Mouse (Mus musculus): ENCODE results near the gene 5330417H12Rik. TPM values are rescaled to one million over a fixed set of nuclear protein-coding genes. Genes with fewer than 3 reads are reported as not detected.

The 5330417H12Rik gene
- polyA plus RNA-seq, 1 experiment, result not detected

DNA sequence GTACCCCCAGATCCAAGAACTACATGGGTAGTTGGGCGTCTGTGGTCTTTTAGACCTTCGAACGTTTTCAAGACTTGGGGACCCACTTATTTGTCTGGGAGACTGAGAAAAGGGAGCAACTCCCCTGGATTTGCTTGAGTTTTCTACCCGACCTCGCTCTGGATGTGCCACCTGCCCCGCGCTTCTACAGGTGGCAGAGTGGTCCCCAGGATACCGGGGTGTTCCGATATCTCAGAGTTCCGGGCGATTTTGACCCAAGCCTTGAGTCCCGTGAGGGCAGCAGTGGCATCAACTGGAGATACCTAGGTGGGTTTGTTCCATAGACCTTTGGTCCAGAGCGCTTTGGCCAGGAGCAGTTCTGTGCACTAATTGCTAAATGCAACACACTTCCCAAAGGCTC is 29.5 kb downstream of the 5330417H12Rik start:
- no peaks in the 10 kb centered on the region for H3K27me3 ChIP-seq (ENCODE audit: control insufficient read depth, insufficient read depth, insufficient read length)
- no peak for TF ChIP-seq USF1 (IDR thresholded peaks at IDR 0.05; ENCODE audit: low read depth)
- no peak for TF ChIP-seq MYOD1 (IDR thresholded peaks at IDR 0.05; ENCODE audit: control insufficient read depth, insufficient read length, low read depth)
- TF ChIP-seq MYOG (IDR thresholded peaks at IDR 0.05; ENCODE audit: control insufficient read depth, extremely low read depth, insufficient read length), result no peak
- no peaks in the 10 kb centered on the region for H3K79me3 ChIP-seq (ENCODE audit: low read depth)
- H3K36me3 ChIP-seq (ENCODE audit: control insufficient read depth, insufficient read depth), result no peaks in the 10 kb centered on the region
- no peaks in the 10 kb centered on the region for H3K79me2 ChIP-seq (ENCODE audit: control insufficient read depth, insufficient read depth)
- H3ac ChIP-seq (ENCODE audit: control insufficient read depth, insufficient read length, low read depth), result no peak overlapping the region
- no peak overlapping the region for H3K4me3 ChIP-seq (ENCODE audit: insufficient read depth, poor library complexity, severe bottlenecking)

DNA sequence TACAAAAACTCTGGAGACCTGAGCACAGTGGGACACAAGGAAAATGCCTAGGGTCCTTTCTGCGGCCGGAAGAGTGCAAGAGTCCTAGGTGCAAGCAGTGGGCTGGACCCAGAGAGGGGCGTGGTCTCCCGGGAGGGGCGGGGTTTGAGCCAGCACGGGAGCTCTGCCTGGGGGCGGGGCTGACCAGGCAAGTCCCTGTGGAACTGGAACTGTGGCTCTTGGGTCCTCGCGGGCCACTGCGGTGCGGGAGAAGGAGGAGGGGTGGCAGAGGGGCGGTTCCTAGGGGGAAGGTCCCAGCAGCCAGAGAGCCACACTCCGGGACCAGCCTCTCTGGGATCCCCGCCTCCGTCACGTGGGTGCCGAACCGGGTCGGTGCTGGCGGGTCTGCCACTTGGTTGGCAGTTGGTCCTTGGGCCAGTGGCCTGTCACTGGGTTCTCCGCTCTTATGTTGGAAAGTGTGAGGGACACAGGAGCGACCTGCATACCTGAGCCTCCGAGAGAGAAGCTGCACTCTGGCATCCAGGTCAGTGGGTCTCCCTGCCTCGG is 30.0 kb downstream of the 5330417H12Rik start, which contains the start of gene Ppfibp2:
Gene Ppfibp2, plus strand, starts transcription at position 351 of the 546 bp plus-strand sequence.
- no peak within 1 kb of the TSS for H3K4me3 ChIP-seq (ENCODE audit: insufficient read depth, poor library complexity, severe bottlenecking)

DNA sequence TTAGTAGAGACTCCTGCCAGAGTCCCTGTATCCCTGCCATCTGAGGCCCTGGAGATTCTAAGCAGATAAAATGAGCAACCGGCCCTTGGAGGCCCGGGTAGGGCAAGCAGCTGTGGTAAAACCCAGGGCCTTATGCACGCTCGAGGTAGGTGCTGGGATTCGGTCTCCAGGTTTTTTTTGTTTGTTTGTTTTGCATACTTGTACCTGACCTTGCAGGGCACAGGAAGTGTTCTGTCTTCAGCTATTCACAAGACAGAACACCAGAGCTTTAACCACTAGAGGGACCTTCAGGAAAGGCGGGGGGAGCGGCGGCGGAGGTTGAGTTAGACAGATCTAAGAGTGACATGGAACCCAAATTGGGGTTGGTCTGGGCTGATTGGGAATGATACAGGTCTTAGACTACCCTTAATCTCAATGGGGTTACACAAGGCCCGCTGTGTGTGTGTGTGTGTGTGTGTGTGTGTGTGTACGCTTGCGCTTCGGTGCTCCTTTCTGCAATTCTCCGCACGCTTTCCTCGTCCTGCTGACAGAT is 30.6 kb downstream of the 5330417H12Rik start:
- Histone ChIP-seq H3K79me3 (ENCODE audit: low read depth) (no peaks in the 10 kb centered on the region), H3ac (ENCODE audit: control insufficient read depth, insufficient read length, low read depth) (no peak overlapping the region), H3K4me3 (ENCODE audit: insufficient read depth, poor library complexity, severe bottlenecking) (no peak overlapping the region), H3K27me3 (ENCODE audit: control insufficient read depth, insufficient read depth, insufficient read length) (no peaks in the 10 kb centered on the region), H3K36me3 (ENCODE audit: control insufficient read depth, insufficient read depth) (no peaks in the 10 kb centered on the region), H3K79me2 (ENCODE audit: control insufficient read depth, insufficient read depth) (no peaks in the 10 kb centered on the region)
- TF ChIP-seq CTCF (IDR thresholded peaks at IDR 0.05; ENCODE audit: control insufficient read depth, insufficient read depth, insufficient read length) (no peak), USF1 (IDR thresholded peaks at IDR 0.05; ENCODE audit: low read depth) (no peak), MYOG (IDR thresholded peaks at IDR 0.05; ENCODE audit: control insufficient read depth, extremely low read depth, insufficient read length) (no peak), MYOD1 (IDR thresholded peaks at IDR 0.05; ENCODE audit: control insufficient read depth, insufficient read length, low read depth) (no peak), CEBPB (IDR thresholded peaks at IDR 0.05; ENCODE audit: low read depth) (no peak), MAX (IDR thresholded peaks at IDR 0.05) (no peak), FOSL1 (IDR thresholded peaks at IDR 0.05; ENCODE audit: insufficient read depth, low read length, poor library complexity, severe bottlenecking) (no peak)

More for the DNA sequence above, 30.0 kb downstream of the 5330417H12Rik start, which contains the start of gene Ppfibp2:
- Histone ChIP-seq H3ac (ENCODE audit: control insufficient read depth, insufficient read length, low read depth) (no peak within 1 kb of the TSS), H3K27me3 (ENCODE audit: control insufficient read depth, insufficient read depth, insufficient read length) (no peaks in the 10 kb centered on the region), H3K79me3 (ENCODE audit: low read depth) (no peaks in the 10 kb centered on the region), H3K79me2 (ENCODE audit: control insufficient read depth, insufficient read depth) (no peaks in the 10 kb centered on the region), H3K36me3 (ENCODE audit: control insufficient read depth, insufficient read depth) (no peaks in the 10 kb centered on the region)
- TF ChIP-seq CEBPB (IDR thresholded peaks at IDR 0.05; ENCODE audit: low read depth), result no peak

DNA sequence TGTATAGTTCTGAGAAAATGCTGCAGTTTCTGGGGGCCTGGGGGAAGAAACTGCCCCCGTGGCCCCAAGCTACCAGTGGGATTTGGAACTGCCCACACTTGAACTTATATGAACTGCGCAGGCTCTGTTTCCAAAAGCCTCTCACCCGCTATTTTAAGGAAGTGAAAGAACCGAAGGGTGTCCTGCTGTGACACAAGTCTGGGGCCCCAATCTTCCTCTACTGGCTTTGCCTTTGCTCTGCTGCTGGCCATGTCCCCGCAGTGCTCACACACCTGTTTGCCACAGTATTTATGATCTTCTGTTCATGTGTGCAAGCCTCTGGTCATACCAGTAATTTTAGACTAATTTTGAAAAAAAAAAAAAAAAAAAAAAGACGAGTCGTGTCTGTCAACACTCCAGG is 31.1 kb downstream of the 5330417H12Rik start:
- Histone ChIP-seq H3K36me3 (ENCODE audit: control insufficient read depth, insufficient read depth) (no peaks in the 10 kb centered on the region), H3K4me3 (ENCODE audit: insufficient read depth, poor library complexity, severe bottlenecking) (no peak overlapping the region), H3ac (ENCODE audit: control insufficient read depth, insufficient read length, low read depth) (no peak overlapping the region), H3K79me3 (ENCODE audit: low read depth) (no peaks in the 10 kb centered on the region), H3K79me2 (ENCODE audit: control insufficient read depth, insufficient read depth) (no peaks in the 10 kb centered on the region), H3K27me3 (ENCODE audit: control insufficient read depth, insufficient read depth, insufficient read length) (no peaks in the 10 kb centered on the region)
- no peak for TF ChIP-seq USF1 (IDR thresholded peaks at IDR 0.05; ENCODE audit: low read depth)
- TF ChIP-seq FOSL1 (IDR thresholded peaks at IDR 0.05; ENCODE audit: insufficient read depth, low read length, poor library complexity, severe bottlenecking), result no peak

DNA sequence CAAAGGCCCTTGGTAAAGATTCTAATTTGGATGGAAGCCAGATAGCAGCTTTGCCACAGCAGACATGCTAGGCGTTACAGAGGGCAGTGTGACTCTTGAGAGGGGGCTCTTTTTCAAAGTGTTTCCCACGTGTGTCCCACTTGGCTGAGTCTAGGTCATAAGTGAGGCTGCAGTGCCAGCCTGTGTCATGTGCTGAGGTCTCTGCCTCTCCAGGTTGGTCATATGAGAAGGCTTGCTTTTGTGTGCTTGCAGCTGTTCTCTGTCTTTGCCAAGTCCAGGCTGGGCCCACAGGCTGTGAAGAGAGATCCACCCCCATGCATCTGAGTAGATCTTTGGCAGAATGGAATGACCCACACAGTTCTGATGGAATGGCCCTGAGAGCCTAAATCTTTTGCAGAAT is 32.3 kb downstream of the 5330417H12Rik start:
- H3ac ChIP-seq (ENCODE audit: control insufficient read depth, insufficient read length, low read depth), result no peak overlapping the region
- H3K4me3 ChIP-seq (ENCODE audit: insufficient read depth, poor library complexity, severe bottlenecking), result no peak overlapping the region
- no peaks in the 10 kb centered on the region for H3K27me3 ChIP-seq (ENCODE audit: control insufficient read depth, insufficient read depth, insufficient read length)
- no peak for TF ChIP-seq CEBPB (IDR thresholded peaks at IDR 0.05; ENCODE audit: low read depth)
- no peak for TF ChIP-seq MAX (IDR thresholded peaks at IDR 0.05)
- no peak for TF ChIP-seq MYOG (IDR thresholded peaks at IDR 0.05; ENCODE audit: control insufficient read depth, extremely low read depth, insufficient read length)
- no peak for TF ChIP-seq FOSL1 (IDR thresholded peaks at IDR 0.05; ENCODE audit: insufficient read depth, low read length, poor library complexity, severe bottlenecking)
- no peak for TF ChIP-seq MYOD1 (IDR thresholded peaks at IDR 0.05; ENCODE audit: control insufficient read depth, insufficient read length, low read depth)
- no peak for TF ChIP-seq USF1 (IDR thresholded peaks at IDR 0.05; ENCODE audit: low read depth)
- no peaks in the 10 kb centered on the region for H3K79me2 ChIP-seq (ENCODE audit: control insufficient read depth, insufficient read depth)
- no peaks in the 10 kb centered on the region for H3K79me3 ChIP-seq (ENCODE audit: low read depth)
- no peaks in the 10 kb centered on the region for H3K36me3 ChIP-seq (ENCODE audit: control insufficient read depth, insufficient read depth)

DNA sequence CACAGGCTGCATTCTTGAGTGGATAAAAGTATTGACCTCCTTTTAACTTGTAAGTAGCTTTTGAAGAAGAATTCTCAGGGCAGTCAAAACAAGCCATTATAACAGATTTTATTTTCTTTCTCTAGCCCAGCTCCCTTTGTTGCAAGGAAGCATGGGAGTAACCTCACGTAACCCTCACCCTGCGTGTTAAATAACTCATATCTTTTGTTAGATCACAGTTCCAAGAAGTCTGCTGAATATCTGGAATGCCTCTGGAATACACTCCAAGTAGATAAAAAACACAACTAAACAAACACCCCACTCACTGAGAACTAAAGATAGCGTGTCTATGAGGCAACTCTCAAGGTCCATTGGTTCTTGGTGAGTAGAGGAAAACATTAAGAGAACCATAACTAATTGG is 50.7 kb downstream of the 5330417H12Rik start:
- no peak for TF ChIP-seq USF1 (IDR thresholded peaks at IDR 0.05; ENCODE audit: low read depth)
- TF ChIP-seq MYOG (IDR thresholded peaks at IDR 0.05; ENCODE audit: control insufficient read depth, extremely low read depth, insufficient read length), result no peak
- no peak for TF ChIP-seq MAX (IDR thresholded peaks at IDR 0.05)
- no peak for TF ChIP-seq FOSL1 (IDR thresholded peaks at IDR 0.05; ENCODE audit: insufficient read depth, low read length, poor library complexity, severe bottlenecking)
- no peak for TF ChIP-seq CTCF (IDR thresholded peaks at IDR 0.05; ENCODE audit: control insufficient read depth, insufficient read depth, insufficient read length)
- TF ChIP-seq CEBPB (IDR thresholded peaks at IDR 0.05; ENCODE audit: low read depth), result no peak
- no peak for TF ChIP-seq MYOD1 (IDR thresholded peaks at IDR 0.05; ENCODE audit: control insufficient read depth, insufficient read length, low read depth)
- H3K36me3 ChIP-seq (ENCODE audit: control insufficient read depth, insufficient read depth), result no peaks in the 10 kb centered on the region
- no peak overlapping the region for H3K4me3 ChIP-seq (ENCODE audit: insufficient read depth, poor library complexity, severe bottlenecking)
- no peaks in the 10 kb centered on the region for H3K79me2 ChIP-seq (ENCODE audit: control insufficient read depth, insufficient read depth)
- H3K27me3 ChIP-seq (ENCODE audit: control insufficient read depth, insufficient read depth, insufficient read length), result no peaks in the 10 kb centered on the region
- H3ac ChIP-seq (ENCODE audit: control insufficient read depth, insufficient read length, low read depth), result no peak overlapping the region
- H3K79me3 ChIP-seq (ENCODE audit: low read depth), result no peaks in the 10 kb centered on the region

Other genes with a start within 250 kb of the 5330417H12Rik start
- gene Olfml1, start 57.7 kb downstream of the 5330417H12Rik start, polyA plus RNA-seq (2012; fragmentation: generic; extraction: Trizol), result not detected
- gene Ppfibp2, start 30.0 kb downstream of the 5330417H12Rik start, polyA plus RNA-seq (2012; fragmentation: generic; extraction: Trizol), result 0.01 TPM
- not detected for gene Cyb5r2, start 132.9 kb upstream of the 5330417H12Rik start, polyA plus RNA-seq (2012; fragmentation: generic; extraction: Trizol)
- gene Ovch2, start 176.0 kb upstream of the 5330417H12Rik start, polyA plus RNA-seq (2012; fragmentation: generic; extraction: Trizol), result not detected
- not detected for gene Olfr467, start 187.1 kb upstream of the 5330417H12Rik start, polyA plus RNA-seq (2012; fragmentation: generic; extraction: Trizol)
- not detected for gene Olfr469, start 200.4 kb upstream of the 5330417H12Rik start, polyA plus RNA-seq (2012; fragmentation: generic; extraction: Trizol)
- not detected for gene Olfr470, start 222.3 kb upstream of the 5330417H12Rik start, polyA plus RNA-seq (2012; fragmentation: generic; extraction: Trizol)